Comparison of ENCODE assay signal across 8 mouse cellular contexts in the genomic region with DNA sequence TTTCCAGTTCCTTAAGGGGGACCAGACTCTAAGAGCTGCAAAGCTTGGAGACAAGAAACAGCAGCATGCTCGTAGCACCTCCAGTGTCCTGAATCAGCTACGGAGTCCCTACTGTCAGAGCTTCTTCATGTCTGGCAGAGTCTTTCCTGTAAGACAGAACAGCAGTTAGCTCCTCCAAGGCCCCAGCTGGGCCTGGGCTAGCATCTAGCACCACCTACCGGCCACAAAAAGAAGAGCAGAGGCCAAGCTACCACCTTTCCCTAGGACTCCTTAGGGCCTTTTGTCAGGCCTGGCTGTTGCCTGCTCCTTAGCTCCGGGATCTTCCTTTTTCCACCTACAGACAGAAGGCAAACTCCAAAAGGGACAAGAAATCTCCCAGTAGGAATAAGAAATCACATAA.
A peak's percentile ranks its signal among the peaks of the same experiment; 100 is the strongest.
DNase-seq lines count a peak whose midpoint lies in the region; ATAC-seq and TF ChIP-seq lines count a peak whose summit lies in the region.

No protein-coding gene starts in this region.

- H3K4me2 ChIP-seq in hindbrain, embryonic 12.5 days (replicated peaks), result no peak overlapping the region

- peak; percentile 52 for TF ChIP-seq RAD21 in MEL (IDR thresholded peaks at IDR 0.05; ENCODE audit: low read depth, low read length)

- H3K27me3 ChIP-seq in MEL (ENCODE audit: control insufficient read depth in 1 of 2, insufficient read depth in 2 of 2, low read length in 2 of 2), result no peaks in the 10 kb centered on the region
- H3K27me3 ChIP-seq in hindbrain, embryonic 12.5 days, result peaks cover 12% of the 10 kb centered on the region

- H3K4me3 ChIP-seq in MEL (ENCODE audit: control insufficient read depth in 1 of 2, insufficient read depth in 1 of 2, low read depth in 2 of 2, low read length in 2 of 2), result no peak overlapping the region
- H3K4me3 ChIP-seq in hindbrain, embryonic 12.5 days, result no peak overlapping the region

- peak; percentile 25 for DNase-seq in MEL (ENCODE audit: low read depth, low spot score)
- peak; percentile 89 for DNase-seq in brain, adult 2 months (ENCODE audit: low read depth, low spot score)
- peak; percentile 42 for DNase-seq in layer of hippocampus, adult 9-11 months
- DNase-seq in lung, postnatal 4 days, result peak; percentile 52 to 59
- DNase-seq in right cerebral cortex, postnatal 10 days (ENCODE audit: low spot score in 2 of 2), result peak; percentile 83
- DNase-seq in urinary bladder, postnatal 36 days (ENCODE audit: low spot score in 2 of 2), result peak; percentile 28 to 57

- WGBS in hindbrain, embryonic 12.5 days, result 5% methylated on average over 4 of the region's 4 CpGs

- TF ChIP-seq CTCF in MEL (IDR thresholded peaks at IDR 0.05 in 2 of 3, conservative IDR thresholded peaks at IDR 0.05 in 1 of 3; ENCODE audit: control insufficient read depth in 1 of 3, insufficient read depth in 1 of 3, low read depth in 2 of 3, low read length in 3 of 3, poor library complexity in 1 of 3, severe bottlenecking in 1 of 3), result peak; percentile 37 to 69 (median 56)

- H3K27ac ChIP-seq in MEL (ENCODE audit: control insufficient read depth, low read depth, low read length), result no peak overlapping the region
- no peak overlapping the region for H3K27ac ChIP-seq in hindbrain, embryonic 12.5 days

- no peaks in the 10 kb centered on the region for H3K79me2 ChIP-seq in MEL (ENCODE audit: control insufficient read depth, insufficient read depth, low read length, poor library complexity)

- no peaks in the 10 kb centered on the region for H3K4me1 ChIP-seq in MEL (ENCODE audit: control insufficient read depth in 1 of 2, insufficient read depth in 2 of 2, low read length in 2 of 2)
- H3K4me1 ChIP-seq in hindbrain, embryonic 12.5 days, result peaks cover 20% of the 10 kb centered on the region

- H3K9me3 ChIP-seq in MEL (replicated peaks; ENCODE audit: insufficient read depth, low read length), result no peaks in the 10 kb centered on the region
- H3K9me3 ChIP-seq in hindbrain, embryonic 12.5 days (replicated peaks), result no peaks in the 10 kb centered on the region

- no peak for TF ChIP-seq POLR2A in MEL (IDR thresholded peaks at IDR 0.05; ENCODE audit: control insufficient read depth in 1 of 2, insufficient read depth in 1 of 2, low read depth in 1 of 2, low read length in 2 of 2, poor library complexity in 1 of 2)

- TF ChIP-seq EP300 in MEL (IDR thresholded peaks at IDR 0.05; ENCODE audit: low read depth in 1 of 2, low read length in 2 of 2), result no peak

- H3K9ac ChIP-seq in MEL (ENCODE audit: control insufficient read depth, low read depth, low read length, poor library complexity, severe bottlenecking), result no peak overlapping the region
- H3K9ac ChIP-seq in hindbrain, embryonic 12.5 days, result no peak overlapping the region

- no peaks in the 10 kb centered on the region for H3K36me3 ChIP-seq in MEL (ENCODE audit: control insufficient read depth in 1 of 2, insufficient read depth in 2 of 2, low read length in 2 of 2)
- no peaks in the 10 kb centered on the region for H3K36me3 ChIP-seq in hindbrain, embryonic 12.5 days

- ATAC-seq in erythroid progenitor cell, adult 5-6 weeks (replicated peaks; ENCODE audit: low FRiP score, poor library complexity, severe bottlenecking), result peak; percentile 70
- peak; percentile 65 for ATAC-seq in hindbrain, embryonic 12.5 days (ENCODE audit: low FRiP score)

TF ChIP-seq in MEL, 35 proteins besides CTCF, POLR2A, EP300 and RAD21:
- TF ChIP-seq SMC3 (IDR thresholded peaks at IDR 0.05; ENCODE audit: low read depth, low read length), result peak; percentile 51
- TF ChIP-seq TBP (IDR thresholded peaks at IDR 0.05; ENCODE audit: low read depth, low read length), result no peak
- TF ChIP-seq ZC3H11A (IDR thresholded peaks at IDR 0.05; ENCODE audit: low read depth, low read length), result 0 out of 2 replicates have a peak, but pooled peaks have one; percentile 13

Comparison
In these comparisons a context has a peak if more than half of its experiments do, and no peak if none do; other contexts are left out.
1. DNase-seq: peak in every context shown above with its lines; median percentile 89 in brain, adult 2 months; 83 in right cerebral cortex, postnatal 10 days; 56 in lung, postnatal 4 days; 42 in urinary bladder, postnatal 36 days; 42 in layer of hippocampus, adult 9-11 months; 25 in MEL.